Mouse (Mus musculus) olfactory bulb, adult 2 months (tissue): ENCODE measurements around the gene Ryr1. TPM values are rescaled to one million over a fixed set of nuclear protein-coding genes. Genes with fewer than 3 reads are reported as not detected.
A peak's percentile ranks its signal among the peaks of the same experiment; 100 is the strongest.

ENCODE experiments used
- H3K27ac ChIP-seq: fragments of 200-500 bp; 2 replicates; pipeline ENCODE4 v1.5.1; 2012; ENCODE audit warnings: low read depth, low read length; ENCODE audit not compliant: insufficient read depth
- H3K4me1 ChIP-seq: fragments of 200-500 bp; 2 replicates; pipeline ENCODE4 v1.6.1; 2012; ENCODE audit warnings: low read length; ENCODE audit not compliant: control insufficient read depth, insufficient read depth
- H3K4me3 ChIP-seq: fragments of 200-500 bp; 2 replicates; pipeline ENCODE4 v1.5.1; 2012; ENCODE audit warnings: mild to moderate bottlenecking, low read depth, low read length, moderate library complexity; ENCODE audit not compliant: insufficient read depth
- CTCF ChIP-seq: fragments of 200-500 bp; IDR thresholded peaks from 2 replicates; pipeline ENCODE4 v1.5.1; 2012; ENCODE audit warnings: low read depth, mild to moderate bottlenecking, low read length, moderate library complexity; ENCODE audit not compliant: insufficient read depth
- POLR2A ChIP-seq: fragments of 200-500 bp; IDR thresholded peaks from 2 replicates; pipeline ENCODE4 v1.6.1; 2012; ENCODE audit warnings: mild to moderate bottlenecking, low read depth, low read length, moderate library complexity; ENCODE audit not compliant: insufficient read depth
- WGBS: fragments of 180-500 bp; shearing (Covaris S2); methylation state at CpG from one replicate; pipeline ENCODE4 v1.1.7; 2018; 5-methylcytosine and 5-hydroxymethylcytosine counted together
- polyA plus RNA-seq: library from polyadenylated mRNA; stranded (reverse); fragments of >200 nt; gene quantifications from 2 replicates; pipeline ENCODE4 v1.2.4, GENCODE M21; 2012; ENCODE audit warnings: low replicate concordance; ENCODE audit not compliant: missing spikeins, insufficient read depth, insufficient read length

The Ryr1 gene
- polyA plus RNA-seq, 1 experiment: not detected

GRCm38 (mm10) chr7:28957286-28957685, 167.7 kb downstream of the Ryr1 start:
- 64% methylated on average over 6 of the region's 6 CpGs for WGBS
- Histone ChIP-seq H3K27ac (no peak overlapping the region), H3K4me1 (peaks cover 17% of the 10 kb centered on the region), H3K4me3 (no peak overlapping the region)
- TF ChIP-seq CTCF (no peak), POLR2A (no peak)

DNA sequence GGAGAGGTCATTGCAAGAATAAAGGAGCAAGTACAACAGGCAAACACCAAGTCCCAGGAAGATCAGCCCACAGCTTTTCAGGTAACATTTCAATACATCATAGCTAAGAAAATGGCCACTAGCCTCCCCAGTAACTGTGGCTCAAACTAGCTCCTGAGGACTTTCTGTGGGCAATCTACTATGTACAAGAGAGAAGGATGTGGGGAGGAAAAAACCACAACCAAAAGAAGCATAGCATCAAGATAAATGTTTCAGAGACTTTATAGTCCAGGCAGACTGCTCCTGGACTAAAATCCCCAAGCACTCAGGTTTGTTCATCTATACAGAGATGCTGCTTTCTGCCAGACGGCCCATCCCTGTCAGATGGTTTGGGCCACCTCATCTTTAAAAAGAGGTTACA, 168.7 kb downstream of the Ryr1 start:
- 45% methylated on average over 1 of the region's 1 CpGs for WGBS
- H3K27ac ChIP-seq: no peak overlapping the region
- peaks cover 19% of the 10 kb centered on the region for H3K4me1 ChIP-seq
- H3K4me3 ChIP-seq: no peak overlapping the region
- no peak for TF ChIP-seq CTCF
- TF ChIP-seq POLR2A: no peak

DNA sequence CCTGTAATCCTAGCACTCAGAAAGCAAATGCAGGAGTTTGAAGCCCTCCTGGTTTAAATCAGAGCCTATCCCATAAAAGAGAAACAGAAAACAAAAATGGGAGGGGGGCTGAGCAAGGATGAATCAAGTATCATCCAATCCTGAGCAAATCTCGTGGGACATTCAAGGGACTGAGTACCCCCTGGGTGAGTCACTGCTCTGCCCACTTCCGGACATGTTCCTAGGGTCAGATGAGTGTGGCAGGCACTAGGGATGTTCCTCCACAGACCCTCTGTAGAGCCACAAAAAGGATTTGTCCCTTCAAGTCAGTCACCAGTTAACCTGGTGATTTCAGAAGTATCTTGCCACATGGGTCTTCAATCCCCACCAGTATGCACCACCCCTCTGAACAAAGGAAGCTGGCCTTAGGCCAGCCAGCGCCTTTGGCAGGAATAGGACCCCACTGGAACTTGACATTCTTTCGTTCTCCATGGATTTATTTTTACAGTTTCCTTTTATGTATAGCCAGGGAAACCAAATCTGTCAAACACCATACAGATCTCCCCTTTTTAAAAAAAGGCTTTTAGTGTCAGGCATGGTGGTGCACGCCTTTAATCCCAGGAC, 169.6 kb downstream of the Ryr1 start:
- peaks cover 20% of the 10 kb centered on the region for H3K4me1 ChIP-seq
- no peak overlapping the region for H3K27ac ChIP-seq
- WGBS: 37% methylated on average over 5 of the region's 5 CpGs
- no peak for TF ChIP-seq CTCF
- no peak for TF ChIP-seq POLR2A
- no peak overlapping the region for H3K4me3 ChIP-seq

GRCm38 (mm10) chr7:28954773-28955172, 170.2 kb downstream of the Ryr1 start:
- Histone ChIP-seq H3K4me1 (peaks cover 16% of the 10 kb centered on the region), H3K27ac (0 out of 2 replicates have a peak overlapping the region, but pooled peaks have one; percentile 28), H3K4me3 (no peak overlapping the region)
- WGBS: 42% methylated on average over 4 of the region's 4 CpGs
- TF ChIP-seq CTCF (no peak), POLR2A (no peak)

DNA sequence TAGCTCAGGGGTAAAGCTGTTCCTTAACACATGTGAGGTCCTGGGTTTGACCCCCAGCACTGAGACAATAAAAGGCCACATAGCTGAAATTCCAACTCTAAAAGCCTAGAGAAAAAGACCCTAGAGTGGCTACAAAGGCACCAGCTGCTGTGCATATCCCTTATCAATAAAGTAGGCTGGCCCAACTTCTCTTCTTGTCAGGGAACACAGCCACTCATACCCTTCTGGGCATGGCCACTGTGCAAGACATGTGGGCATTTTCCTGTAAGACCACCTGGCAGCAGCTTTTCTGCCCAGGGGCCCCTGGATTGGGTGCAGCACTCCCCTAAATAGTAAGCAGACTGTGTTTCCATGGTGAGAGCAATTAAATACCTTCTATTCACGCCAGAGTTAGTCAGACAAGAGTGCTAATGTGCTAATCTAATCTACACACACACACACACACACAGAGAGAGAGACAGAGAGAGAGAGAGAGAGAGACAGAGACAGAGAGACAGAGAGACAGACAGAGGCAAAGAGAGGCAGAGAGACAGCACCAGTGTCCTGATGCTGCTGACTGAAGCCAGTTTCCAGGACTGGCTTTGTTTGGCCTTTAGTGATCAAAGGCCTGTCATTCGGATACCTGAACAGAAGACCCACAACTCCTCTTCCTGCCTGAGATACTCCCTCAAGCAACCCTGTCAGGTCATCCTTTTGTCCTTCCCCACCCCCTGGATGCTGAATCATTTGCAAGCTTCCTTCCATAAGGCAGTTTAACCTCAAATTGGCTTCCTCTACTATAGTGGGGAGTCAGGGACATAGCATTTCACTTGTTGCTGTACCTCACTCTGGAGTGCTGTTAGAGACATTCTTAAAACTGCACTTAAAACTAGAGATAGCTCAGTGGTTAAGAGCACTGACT, 171.3 kb downstream of the Ryr1 start:
- Histone ChIP-seq H3K27ac (peak overlapping the region; percentile 58), H3K4me3 (no peak overlapping the region), H3K4me1 (peaks cover 17% of the 10 kb centered on the region)
- TF ChIP-seq POLR2A (no peak), CTCF (no peak)
- 24% methylated on average over 2 of the region's 2 CpGs for WGBS

Other genes with a start within 250 kb of the Ryr1 start
- gene Capn12, start 243.8 kb downstream of the Ryr1 start, polyA plus RNA-seq: not detected in 2 replicates
- gene Actn4, start 162.8 kb downstream of the Ryr1 start, polyA plus RNA-seq: 498 TPM in 1 of 2 replicates, not detected in the other
- not detected in 2 replicates for gene Eif3k, start 143.3 kb downstream of the Ryr1 start, polyA plus RNA-seq
- gene Map4k1, start 143.1 kb downstream of the Ryr1 start, polyA plus RNA-seq: not detected in 2 replicates
- not detected in 2 replicates for gene Rasgrp4, start 9.7 kb upstream of the Ryr1 start, polyA plus RNA-seq
- gene Fam98c, start 31.1 kb upstream of the Ryr1 start, polyA plus RNA-seq: not detected in 2 replicates
- gene Ggn, start 45.0 kb upstream of the Ryr1 start, polyA plus RNA-seq: not detected in 2 replicates
- not detected in 2 replicates for gene Spred3, start 45.2 kb upstream of the Ryr1 start, polyA plus RNA-seq
- gene Psmd8, start 55.5 kb upstream of the Ryr1 start, polyA plus RNA-seq: not detected in 2 replicates
- gene Catsperg1, start 88.9 kb upstream of the Ryr1 start, polyA plus RNA-seq: not detected in 2 replicates
- not detected in 2 replicates for gene Kcnk6, start 107.3 kb upstream of the Ryr1 start, polyA plus RNA-seq
- not detected in 2 replicates for gene Yif1b, start 113.2 kb upstream of the Ryr1 start, polyA plus RNA-seq
- not detected in 2 replicates for gene 2200002D01Rik, start 123.3 kb upstream of the Ryr1 start, polyA plus RNA-seq
- not detected in 2 replicates for gene Spint2, start 156.7 kb upstream of the Ryr1 start, polyA plus RNA-seq
- not detected in 2 replicates for gene Ppp1r14a, start 164.1 kb upstream of the Ryr1 start, polyA plus RNA-seq
- gene Dpf1, start 178.8 kb upstream of the Ryr1 start, polyA plus RNA-seq: not detected in 2 replicates